Mouse (Mus musculus) embryonic fibroblast, embryonic 13.5 days (primary cell): ENCODE results near the gene 2300009A05Rik. TPM values are rescaled to one million over a fixed set of nuclear protein-coding genes. Genes with fewer than 3 reads are reported as not detected.

Experiments
- H3K27ac ChIP-seq: 2 replicates; pipeline ENCODE4 v1.5.1; 2012; ENCODE audit warnings: low read length, control low read depth, inconsistent platforms; ENCODE audit not compliant: insufficient read depth
- H3K4me1 ChIP-seq: 2 replicates; pipeline ENCODE4 v1.6.1; 2011; ENCODE audit warnings: low read length; ENCODE audit not compliant: control insufficient read depth, insufficient read depth
- H3K4me3 ChIP-seq: 2 replicates; pipeline ENCODE4 v1.5.1; 2011; ENCODE audit warnings: mild to moderate bottlenecking, control low read depth, low read length; ENCODE audit not compliant: insufficient read depth
- CTCF ChIP-seq: IDR thresholded peaks from 2 replicates; pipeline ENCODE4 v1.5.1; 2011; ENCODE audit warnings: mild to moderate bottlenecking, control low read depth, low read length, moderate library complexity, borderline replicate concordance; ENCODE audit not compliant: insufficient read depth
- POLR2A ChIP-seq: IDR thresholded peaks from 2 replicates; pipeline ENCODE4 v1.6.1; 2011; ENCODE audit warnings: low read depth, mild to moderate bottlenecking, control low read depth, low read length, moderate library complexity
- polyA plus RNA-seq: library from polyadenylated mRNA; stranded (reverse); fragments of >200 nt; gene quantifications from 2 replicates; pipeline ENCODE4 v1.2.4, GENCODE M21; 2011; ENCODE audit warnings: low read depth; ENCODE audit not compliant: missing spikeins, insufficient read length

The 2300009A05Rik gene
- polyA plus RNA-seq, 1 experiment = 14.4 TPM

GRCm38 (mm10) chr9:63380326-63380725 is 18.7 kb downstream of the 2300009A05Rik start:
- Histone ChIP-seq H3K27ac (no peak overlapping the region), H3K4me3 (no peak overlapping the region), H3K4me1 (no peaks in the 10 kb centered on the region; the same call in 1 of the 2 replicates)
- TF ChIP-seq CTCF (no peak), POLR2A (no peak)

- peak overlapping the region; percentile 76 for H3K4me3 ChIP-seq
- no peaks in the 10 kb centered on the region; the same call in 1 of the 2 replicates for H3K4me1 ChIP-seq
- no peak for TF ChIP-seq POLR2A
- TF ChIP-seq CTCF = no peak
- no peak overlapping the region for H3K27ac ChIP-seq
These were observed 20.9 kb downstream of the 2300009A05Rik start for GRCm38 (mm10) chr9:63378174-63378573.

- no peak for TF ChIP-seq CTCF
- TF ChIP-seq POLR2A = peak; percentile 68; the same call in 1 of the 2 replicates
- no peaks in the 10 kb centered on the region; the same call in 1 of the 2 replicates for H3K4me1 ChIP-seq
- peak within 1 kb of the TSS; percentile 28; the same call in 1 of the 2 replicates for H3K27ac ChIP-seq
These were observed 21.5 kb downstream of the 2300009A05Rik start, which contains the start of gene Map2k5 for GRCm38 (mm10) chr9:63377270-63378142. TSS of gene Map2k5 (minus strand) at chr9:63377902.

GRCm38 (mm10) chr9:63373315-63373714 is 25.7 kb downstream of the 2300009A05Rik start:
- H3K4me3 ChIP-seq = no peak overlapping the region
- no peak for TF ChIP-seq POLR2A
- TF ChIP-seq CTCF = no peak
- no peaks in the 10 kb centered on the region; the same call in 1 of the 2 replicates for H3K4me1 ChIP-seq
- H3K27ac ChIP-seq = no peak overlapping the region

More at GRCm38 (mm10) chr9:63377270-63378142, 21.5 kb downstream of the 2300009A05Rik start, which contains the start of gene Map2k5:
- peak within 1 kb of the TSS; percentile 76 for H3K4me3 ChIP-seq

GRCm38 (mm10) chr9:63372541-63372940 is 26.5 kb downstream of the 2300009A05Rik start:
- no peak overlapping the region for H3K27ac ChIP-seq
- TF ChIP-seq POLR2A = no peak
- no peak for TF ChIP-seq CTCF
- H3K4me1 ChIP-seq = no peaks in the 10 kb centered on the region; the same call in 1 of the 2 replicates
- no peak overlapping the region for H3K4me3 ChIP-seq

GRCm38 (mm10) chr9:63360410-63360809 is 38.6 kb downstream of the 2300009A05Rik start:
- Histone ChIP-seq H3K4me1 (no peaks in the 10 kb centered on the region), H3K27ac (no peak overlapping the region), H3K4me3 (no peak overlapping the region)
- no peak for TF ChIP-seq CTCF
- no peak for TF ChIP-seq POLR2A

- no peak overlapping the region for H3K27ac ChIP-seq
- TF ChIP-seq POLR2A (no peak), CTCF (no peak)
- no peak overlapping the region for H3K4me3 ChIP-seq
- no peaks in the 10 kb centered on the region; the same call in 1 of the 2 replicates for H3K4me1 ChIP-seq
These were observed 40.0 kb downstream of the 2300009A05Rik start for GRCm38 (mm10) chr9:63359016-63359415.

- no peak for TF ChIP-seq POLR2A
- no peak for TF ChIP-seq CTCF
- no peaks in the 10 kb centered on the region; the same call in 1 of the 2 replicates for H3K4me1 ChIP-seq
- H3K4me3 ChIP-seq = no peak overlapping the region
- H3K27ac ChIP-seq = no peak overlapping the region
These were observed 42.3 kb downstream of the 2300009A05Rik start for GRCm38 (mm10) chr9:63356721-63357120.

- Histone ChIP-seq H3K4me3 (no peak overlapping the region), H3K27ac (no peak overlapping the region), H3K4me1 (no peaks in the 10 kb centered on the region; the same call in 1 of the 2 replicates)
- TF ChIP-seq CTCF = no peak
- TF ChIP-seq POLR2A = no peak
These were observed 42.8 kb downstream of the 2300009A05Rik start for GRCm38 (mm10) chr9:63356278-63356677.

GRCm38 (mm10) chr9:63354168-63354567 is 44.9 kb downstream of the 2300009A05Rik start:
- no peak for TF ChIP-seq CTCF
- no peak for TF ChIP-seq POLR2A
- peaks cover 5% of the 10 kb centered on the region for H3K4me1 ChIP-seq
- no peak overlapping the region for H3K4me3 ChIP-seq
- H3K27ac ChIP-seq = no peak overlapping the region
